Mouse (Mus musculus) C2C12 (cell line): ENCODE results near the gene Dars2. TPM values are rescaled to one million over a fixed set of nuclear protein-coding genes. Genes with fewer than 3 reads are reported as not detected.

Source experiments
- H3K27me3 ChIP-seq: one replicate; pipeline ENCODE4 v1.6.1; 2011; ENCODE audit not compliant: control insufficient read depth, insufficient read depth, insufficient read length
- H3K36me3 ChIP-seq: one replicate; pipeline ENCODE4 v1.6.1; 2011; ENCODE audit not compliant: control insufficient read depth, insufficient read depth
- H3K4me3 ChIP-seq: one replicate; pipeline ENCODE4 v1.5.1; 2011; ENCODE audit warnings: mild to moderate bottlenecking, control low read depth; ENCODE audit not compliant: poor library complexity, insufficient read depth, severe bottlenecking
- H3K79me2 ChIP-seq: one replicate; pipeline ENCODE4 v1.6.1; 2011; ENCODE audit not compliant: control insufficient read depth, insufficient read depth
- H3K79me3 ChIP-seq: one replicate; pipeline ENCODE4 v1.6.1; 2011; ENCODE audit warnings: low read depth, control low read depth
- H3ac ChIP-seq: one replicate; pipeline ENCODE3; 2011; ENCODE audit warnings: low read depth; ENCODE audit not compliant: control insufficient read depth, insufficient read length
- CEBPB ChIP-seq: IDR thresholded peaks from one replicate; pipeline ENCODE4 v1.6.1; 2011; ENCODE audit warnings: low read depth, mild to moderate bottlenecking, control low read depth, moderate library complexity
- CTCF ChIP-seq: IDR thresholded peaks from one replicate; pipeline ENCODE4 v1.5.1; 2011; ENCODE audit not compliant: control insufficient read depth, insufficient read depth, insufficient read length
- FOSL1 ChIP-seq: IDR thresholded peaks from one replicate; pipeline ENCODE4 v1.8.0; 2011; ENCODE audit warnings: mild to moderate bottlenecking, low read length; ENCODE audit not compliant: poor library complexity, insufficient read depth, severe bottlenecking
- MAX ChIP-seq: IDR thresholded peaks from one replicate; pipeline ENCODE4 v1.6.1; 2011; ENCODE audit warnings: mild to moderate bottlenecking, control low read depth
- MYOD1 ChIP-seq: IDR thresholded peaks from one replicate; pipeline ENCODE4 v1.6.1; 2011; ENCODE audit warnings: low read depth; ENCODE audit not compliant: control insufficient read depth, insufficient read length
- MYOG ChIP-seq: IDR thresholded peaks from one replicate; pipeline ENCODE4 v1.6.1; 2011; ENCODE audit not compliant: control insufficient read depth, insufficient read length; ENCODE audit errors: extremely low read depth
- USF1 ChIP-seq: IDR thresholded peaks from one replicate; pipeline ENCODE4 v1.6.1; 2011; ENCODE audit warnings: low read depth, mild to moderate bottlenecking, control low read depth, moderate library complexity
- polyA plus RNA-seq: library from polyadenylated mRNA; unstranded; fragments of >200 nt; fragmentation: generic; extraction: Trizol; gene quantifications from one replicate; pipeline ENCODE4 v1.2.1, GENCODE M21; 2012; ENCODE audit warnings: missing spikeins

Dars2 gene
- polyA plus RNA-seq, 1 experiment: 16.8 TPM

GRCm38 (mm10) chr1:161037599-161037998 lies 32.9 kb downstream of the Dars2 start:
- peaks cover 33% of the 10 kb centered on the region for H3K79me3 ChIP-seq
- H3K79me2 ChIP-seq: peaks cover 50% of the 10 kb centered on the region
- H3K4me3 ChIP-seq: peak overlapping the region; percentile 92
- no peak for TF ChIP-seq CEBPB
- TF ChIP-seq CTCF: no peak
- TF ChIP-seq MYOG: no peak
- TF ChIP-seq USF1: no peak
- no peak for TF ChIP-seq FOSL1
- TF ChIP-seq MAX: no peak
- TF ChIP-seq MYOD1: no peak
- peak overlapping the region; percentile 79 for H3ac ChIP-seq
- no peaks in the 10 kb centered on the region for H3K27me3 ChIP-seq
- peaks cover 42% of the 10 kb centered on the region for H3K36me3 ChIP-seq

GRCm38 (mm10) chr1:161037026-161037425 lies 33.4 kb downstream of the Dars2 start:
- Histone ChIP-seq H3ac (peak overlapping the region; percentile 93), H3K79me2 (peaks cover 50% of the 10 kb centered on the region), H3K27me3 (no peaks in the 10 kb centered on the region), H3K79me3 (peaks cover 33% of the 10 kb centered on the region), H3K4me3 (peak overlapping the region; percentile 92), H3K36me3 (peaks cover 48% of the 10 kb centered on the region)
- no peak for TF ChIP-seq MAX
- TF ChIP-seq USF1: no peak
- TF ChIP-seq MYOD1: no peak
- TF ChIP-seq CTCF: no peak
- no peak for TF ChIP-seq MYOG
- no peak for TF ChIP-seq CEBPB

GRCm38 (mm10) chr1:161036411-161036841 lies 34.0 kb downstream of the Dars2 start:
- peaks cover 51% of the 10 kb centered on the region for H3K36me3 ChIP-seq
- no peak for TF ChIP-seq CTCF
- TF ChIP-seq FOSL1: no peak
- no peak for TF ChIP-seq CEBPB
- no peak for TF ChIP-seq USF1
- TF ChIP-seq MAX: no peak
- no peak for TF ChIP-seq MYOG
- no peak for TF ChIP-seq MYOD1
- peaks cover 33% of the 10 kb centered on the region for H3K79me3 ChIP-seq
- peak overlapping the region; percentile 92 for H3K4me3 ChIP-seq
- peak overlapping the region; percentile 93 for H3ac ChIP-seq
- H3K27me3 ChIP-seq: no peaks in the 10 kb centered on the region
- peaks cover 50% of the 10 kb centered on the region for H3K79me2 ChIP-seq

- H3ac ChIP-seq: peak overlapping the region; percentile 93
- peaks cover 33% of the 10 kb centered on the region for H3K79me3 ChIP-seq
- H3K36me3 ChIP-seq: peaks cover 49% of the 10 kb centered on the region
- H3K27me3 ChIP-seq: no peaks in the 10 kb centered on the region
- H3K4me3 ChIP-seq: peak overlapping the region; percentile 92
- TF ChIP-seq USF1 (no peak), CEBPB (no peak), MYOG (no peak)
- peaks cover 50% of the 10 kb centered on the region for H3K79me2 ChIP-seq
Measured at GRCm38 (mm10) chr1:161035786-161036404, 34.6 kb downstream of the Dars2 start.

- TF ChIP-seq CTCF (no peak), CEBPB (no peak), MAX (peak; percentile 82), FOSL1 (no peak), MYOG (no peak), MYOD1 (no peak), USF1 (no peak)
- Histone ChIP-seq H3K79me3 (peaks cover 33% of the 10 kb centered on the region), H3K27me3 (no peaks in the 10 kb centered on the region), H3ac (peak overlapping the region; percentile 93), H3K4me3 (peak overlapping the region; percentile 92), H3K36me3 (peaks cover 50% of the 10 kb centered on the region), H3K79me2 (peaks cover 50% of the 10 kb centered on the region)
Measured at GRCm38 (mm10) chr1:161035281-161035785, 35.1 kb downstream of the Dars2 start.
